ENCODE assay signal across 8 mouse cellular contexts in genomic region chr4:26543833-26544232, GRCm38 (mm10).
DNase-seq lines count a peak whose midpoint lies in the region; ATAC-seq and TF ChIP-seq lines count a peak whose summit lies in the region.
"Had no signal": no experiment of that assay in that cellular context is flagged by ENCODE, and none has a peak within 500 bp of the region (broad histone marks: within the 10 kb centered on the region; RNA-seq: fewer than 3 reads in every experiment).

No protein-coding gene starts in this region.

- no peak overlapping the region for H3K9ac ChIP-seq in liver, adult 2 months (ENCODE audit: low read depth, low read length)
- no peak overlapping the region for H3K9ac ChIP-seq in liver, embryonic 11.5 days (ENCODE audit: low read depth, low read length)
- no peak overlapping the region for H3K9ac ChIP-seq in forebrain, postnatal 0 days
- H3K9ac ChIP-seq: embryonic facial prominence, embryonic 13.5 days had no signal

- H3K36me3 ChIP-seq in liver, adult 2 months (ENCODE audit: control insufficient read depth, insufficient read depth, low read length): no peaks in the 10 kb centered on the region
- no peaks in the 10 kb centered on the region for H3K36me3 ChIP-seq in liver, embryonic 11.5 days (ENCODE audit: control insufficient read depth, insufficient read depth, low read length)
- H3K36me3 ChIP-seq in forebrain, postnatal 0 days (ENCODE audit: insufficient read depth): no peaks in the 10 kb centered on the region
- H3K36me3 ChIP-seq: embryonic facial prominence, embryonic 13.5 days had no signal

- no peak overlapping the region for H3K4me3 ChIP-seq in liver, adult 2 months (ENCODE audit: insufficient read depth, low read depth, low read length)
- H3K4me3 ChIP-seq in liver, embryonic 11.5 days (ENCODE audit: low read depth, low read length): no peak overlapping the region
- no peak overlapping the region for H3K4me3 ChIP-seq in forebrain, postnatal 0 days (ENCODE audit: low read depth, low read length)
- H3K4me3 ChIP-seq: embryonic facial prominence, embryonic 13.5 days had no signal

- H3K27ac ChIP-seq in liver, adult 2 months (replicated peaks; ENCODE audit: insufficient read depth, low read depth, low read length): no peak overlapping the region
- no peak overlapping the region for H3K27ac ChIP-seq in liver, embryonic 11.5 days (ENCODE audit: low read depth, low read length)
- H3K27ac ChIP-seq in forebrain, postnatal 0 days (ENCODE audit: low read depth, low read length): no peak overlapping the region
- H3K27ac ChIP-seq: embryonic facial prominence, embryonic 13.5 days had no signal

- no peaks in the 10 kb centered on the region for H3K27me3 ChIP-seq in liver, adult 2 months (ENCODE audit: control insufficient read depth, insufficient read depth, low read length)
- H3K27me3 ChIP-seq in liver, embryonic 11.5 days (replicated peaks; ENCODE audit: control insufficient read depth, insufficient read depth, low read length): no peaks in the 10 kb centered on the region
- no peaks in the 10 kb centered on the region for H3K27me3 ChIP-seq in forebrain, postnatal 0 days (ENCODE audit: insufficient read depth, low read length)
- H3K27me3 ChIP-seq: embryonic facial prominence, embryonic 13.5 days had no signal

- WGBS in liver, adult 2 months: 36% methylated on average over 1 of the region's 1 CpGs
- WGBS in liver, embryonic 11.5 days: 44% methylated on average over 1 of the region's 1 CpGs
- WGBS in forebrain, postnatal 0 days: 26% methylated on average over 1 of the region's 1 CpGs

- H3K4me1 ChIP-seq in liver, adult 2 months (ENCODE audit: control insufficient read depth, insufficient read depth, low read length): no peaks in the 10 kb centered on the region
- no peaks in the 10 kb centered on the region for H3K4me1 ChIP-seq in liver, embryonic 11.5 days (replicated peaks; ENCODE audit: control insufficient read depth, insufficient read depth, low read length)
- H3K4me1 ChIP-seq in forebrain, postnatal 0 days (ENCODE audit: insufficient read depth): no peaks in the 10 kb centered on the region
- H3K4me1 ChIP-seq: embryonic facial prominence, embryonic 13.5 days had no signal

- H3K79me2 ChIP-seq in liver, adult 2 months (ENCODE audit: control insufficient read depth, insufficient read depth, low read length): no peaks in the 10 kb centered on the region

- TF ChIP-seq CTCF in liver, adult 2 months (IDR thresholded peaks at IDR 0.05; ENCODE audit: low read depth, low read length): no peak
- TF ChIP-seq CTCF in forebrain, postnatal 0 days (IDR thresholded peaks at IDR 0.05; ENCODE audit: low read depth): peak; percentile 67

- peak; percentile 41 for DNase-seq in liver, adult 2 months (ENCODE audit: extremely low read depth, low read depth, low spot score)
- no peak for DNase-seq in liver, embryonic 11.5 days (ENCODE audit: low spot score)
- peak; percentile 61 for DNase-seq in adipocyte (ENCODE audit: low spot score)
- DNase-seq in forebrain, postnatal 0 days: peak; percentile 71
- DNase-seq in retina, adult 2 months (ENCODE audit: low read depth, low spot score): peak; percentile 13

- no peak for ATAC-seq in liver, embryonic 11.5 days (replicated peaks; ENCODE audit: low FRiP score)
- ATAC-seq in forebrain, postnatal 0 days: peak; percentile 62
- no peak for ATAC-seq in activated CD4-positive, CD25-positive, alpha-beta regulatory T cell, adult 4 months
- no peak for ATAC-seq in inflammation-experienced regulatory T-cells, adult 6 months

- H3K4me2 ChIP-seq in liver, embryonic 11.5 days: no peak overlapping the region
- no peak overlapping the region for H3K4me2 ChIP-seq in forebrain, postnatal 0 days (ENCODE audit: low read depth)
- H3K4me2 ChIP-seq: embryonic facial prominence, embryonic 13.5 days had no signal

- TF ChIP-seq POLR2A in liver, adult 2 months (IDR thresholded peaks at IDR 0.05; ENCODE audit: extremely low read depth, insufficient read depth, low read length): no peak

- no peaks in the 10 kb centered on the region for H3K9me3 ChIP-seq in liver, embryonic 11.5 days (ENCODE audit: control insufficient read depth, low read length)
- no peaks in the 10 kb centered on the region for H3K9me3 ChIP-seq in forebrain, postnatal 0 days (ENCODE audit: low read length)
- H3K9me3 ChIP-seq: embryonic facial prominence, embryonic 13.5 days had no signal
